Mouse (Mus musculus) cerebellum, adult 11-12 months (tissue): ENCODE data around the gene Bloc1s4.

Experiments used
- DNase-seq: peaks from one replicate; pipeline ENCODE4 v3.0.0; 2022

The Bloc1s4 gene

GRCm38 (mm10) chr5:36739829-36740228 is 8.6 kb downstream of the Bloc1s4 start:
- peak; percentile 76 for DNase-seq

- DNase-seq, result peak; percentile 95
These were observed 9.4 kb downstream of the Bloc1s4 start for GRCm38 (mm10) chr5:36738799-36739615.

GRCm38 (mm10) chr5:36737765-36738164 is 10.7 kb downstream of the Bloc1s4 start:
- peak; percentile 22 for DNase-seq

GRCm38 (mm10) chr5:36736009-36736408 is 12.4 kb downstream of the Bloc1s4 start:
- DNase-seq, result peak; percentile 37

- peak; percentile 3 for DNase-seq
These were observed 13.3 kb downstream of the Bloc1s4 start for GRCm38 (mm10) chr5:36735106-36735505.

- DNase-seq, result no peak
These were observed 15.0 kb downstream of the Bloc1s4 start for GRCm38 (mm10) chr5:36733405-36733804.

GRCm38 (mm10) chr5:36731901-36732652 is 16.4 kb downstream of the Bloc1s4 start:
- DNase-seq, result peak; percentile 29

- DNase-seq, result peak; percentile 55
These were observed 17.8 kb downstream of the Bloc1s4 start for GRCm38 (mm10) chr5:36730689-36731088.

- DNase-seq, result no peak
These were observed 18.5 kb downstream of the Bloc1s4 start for GRCm38 (mm10) chr5:36729923-36730322.

- DNase-seq, result peak; percentile 63
These were observed 19.4 kb downstream of the Bloc1s4 start for GRCm38 (mm10) chr5:36729086-36729473.

- peak; percentile 51 for DNase-seq
These were observed 19.9 kb downstream of the Bloc1s4 start for GRCm38 (mm10) chr5:36728403-36729085.

GRCm38 (mm10) chr5:36727776-36728175 is 20.7 kb downstream of the Bloc1s4 start:
- peak; percentile 93 for DNase-seq

- DNase-seq, result peak; percentile 67
These were observed 21.3 kb downstream of the Bloc1s4 start for GRCm38 (mm10) chr5:36727136-36727535.

- DNase-seq, result peak; percentile 15
These were observed 22.1 kb downstream of the Bloc1s4 start for GRCm38 (mm10) chr5:36726387-36726801.

- DNase-seq, result peak; percentile 28
These were observed 22.6 kb downstream of the Bloc1s4 start for GRCm38 (mm10) chr5:36725861-36726260.

- no peak for DNase-seq
These were observed 24.2 kb downstream of the Bloc1s4 start for GRCm38 (mm10) chr5:36724274-36724673.

GRCm38 (mm10) chr5:36723356-36723755 is 25.1 kb downstream of the Bloc1s4 start:
- no peak for DNase-seq

- DNase-seq, result no peak
These were observed 26.0 kb downstream of the Bloc1s4 start for GRCm38 (mm10) chr5:36722415-36722856.

GRCm38 (mm10) chr5:36720710-36721375 is 27.6 kb downstream of the Bloc1s4 start:
- DNase-seq, result no peak

- DNase-seq, result no peak
These were observed 28.2 kb downstream of the Bloc1s4 start for GRCm38 (mm10) chr5:36720219-36720618.

- DNase-seq, result no peak
These were observed 28.8 kb downstream of the Bloc1s4 start for GRCm38 (mm10) chr5:36719601-36720000.

- peak; percentile 55 for DNase-seq
These were observed 29.3 kb downstream of the Bloc1s4 start for GRCm38 (mm10) chr5:36719135-36719534.

- DNase-seq, result peak; percentile 61
These were observed 30.6 kb downstream of the Bloc1s4 start for GRCm38 (mm10) chr5:36717889-36718288.
